Mouse (Mus musculus): ENCODE measurements around the gene Tle3. TPM values are rescaled to one million over a fixed set of nuclear protein-coding genes. Genes with fewer than 3 reads are reported as not detected.
A peak's percentile ranks its signal among the peaks of the same experiment; 100 is the strongest.

The Tle3 gene
- polyA plus RNA-seq, 1 experiment from 2014 or later, result 15.9 TPM

DNA sequence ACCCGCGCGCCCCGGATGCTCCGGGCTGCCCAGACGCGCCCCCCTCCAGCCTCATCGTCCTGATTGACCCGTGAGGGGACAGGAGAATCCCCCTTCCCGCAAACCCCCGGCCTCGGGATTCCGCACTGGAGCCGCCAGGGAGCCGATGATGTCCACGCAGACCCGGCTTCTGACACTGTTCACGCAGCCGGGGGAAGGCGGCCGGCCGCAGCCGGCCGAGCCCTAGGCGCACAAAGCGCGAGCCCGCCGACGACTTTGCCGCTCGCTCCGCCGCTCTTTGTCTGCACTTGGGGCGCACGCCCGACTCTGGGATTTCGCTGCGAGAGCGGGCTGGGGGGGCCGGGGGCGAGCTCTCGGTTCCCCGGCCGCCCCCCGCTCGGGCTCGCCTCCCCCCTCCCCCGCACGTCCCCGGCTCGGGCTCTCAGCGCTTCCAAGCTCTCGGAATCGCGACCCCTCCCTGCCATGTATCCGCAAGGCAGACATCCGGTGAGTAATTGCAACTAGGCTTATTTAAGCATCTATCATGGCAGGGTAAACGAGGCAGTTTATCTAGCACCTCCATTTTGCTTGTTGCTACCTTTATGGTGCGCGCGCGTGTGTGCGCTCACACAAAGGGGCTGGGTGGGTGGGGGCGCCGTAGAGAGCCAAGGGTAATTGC is 939 bp downstream of the Tle3 start:
- Histone ChIP-seq H3K36me3 (ENCODE audit: control insufficient read depth, insufficient read depth, low read length) (no peaks in the 10 kb centered on the region), H3K4me2 (ENCODE audit: low read depth, low read length) (peak overlapping the region; percentile 90), H3K4me1 (ENCODE audit: control insufficient read depth, insufficient read depth, low read length) (peaks cover 55% of the 10 kb centered on the region), H3K27ac (ENCODE audit: low read length) (peak overlapping the region; percentile 95), H3K9ac (ENCODE audit: low read depth, low read length) (peak overlapping the region; percentile 96), H3K27me3 (replicated peaks; ENCODE audit: control insufficient read depth, insufficient read depth, low read length) (no peaks in the 10 kb centered on the region), H3K4me3 (ENCODE audit: low read length) (peak overlapping the region; percentile 86), H3K9me3 (ENCODE audit: control insufficient read depth, low read length) (no peaks in the 10 kb centered on the region)
- under 1% methylated on average over 65 of the region's 66 CpGs for WGBS
- ATAC-seq, result no peak

DNA sequence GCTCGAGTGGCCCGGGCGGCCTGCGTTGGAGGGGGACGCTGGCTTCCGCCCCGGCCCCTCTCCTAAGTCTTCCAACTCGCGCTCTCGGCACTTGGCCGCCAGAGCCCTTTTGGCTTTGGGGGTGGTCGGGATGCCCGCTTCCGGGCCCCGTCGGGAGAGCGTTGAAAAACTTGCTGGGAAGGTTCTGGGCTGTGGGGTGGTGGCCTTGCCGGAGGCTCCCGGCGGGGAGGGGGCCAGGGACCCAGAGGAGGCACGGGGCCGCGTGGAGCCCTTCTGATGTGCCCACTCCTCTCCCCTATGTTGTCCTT is 1.4 kb downstream of the Tle3 start:
- Histone ChIP-seq H3K4me1 (ENCODE audit: control insufficient read depth, insufficient read depth, low read length) (peaks cover 58% of the 10 kb centered on the region), H3K9me3 (ENCODE audit: control insufficient read depth, low read length) (no peaks in the 10 kb centered on the region), H3K27ac (ENCODE audit: low read length) (peak overlapping the region; percentile 95), H3K4me3 (ENCODE audit: low read length) (peak overlapping the region; percentile 86), H3K9ac (ENCODE audit: low read depth, low read length) (peak overlapping the region; percentile 96), H3K4me2 (ENCODE audit: low read depth, low read length) (peak overlapping the region; percentile 90), H3K36me3 (ENCODE audit: control insufficient read depth, insufficient read depth, low read length) (no peaks in the 10 kb centered on the region), H3K27me3 (replicated peaks; ENCODE audit: control insufficient read depth, insufficient read depth, low read length) (no peaks in the 10 kb centered on the region)
- under 1% methylated on average over 23 of the region's 23 CpGs for WGBS
- ATAC-seq, result no peak

DNA sequence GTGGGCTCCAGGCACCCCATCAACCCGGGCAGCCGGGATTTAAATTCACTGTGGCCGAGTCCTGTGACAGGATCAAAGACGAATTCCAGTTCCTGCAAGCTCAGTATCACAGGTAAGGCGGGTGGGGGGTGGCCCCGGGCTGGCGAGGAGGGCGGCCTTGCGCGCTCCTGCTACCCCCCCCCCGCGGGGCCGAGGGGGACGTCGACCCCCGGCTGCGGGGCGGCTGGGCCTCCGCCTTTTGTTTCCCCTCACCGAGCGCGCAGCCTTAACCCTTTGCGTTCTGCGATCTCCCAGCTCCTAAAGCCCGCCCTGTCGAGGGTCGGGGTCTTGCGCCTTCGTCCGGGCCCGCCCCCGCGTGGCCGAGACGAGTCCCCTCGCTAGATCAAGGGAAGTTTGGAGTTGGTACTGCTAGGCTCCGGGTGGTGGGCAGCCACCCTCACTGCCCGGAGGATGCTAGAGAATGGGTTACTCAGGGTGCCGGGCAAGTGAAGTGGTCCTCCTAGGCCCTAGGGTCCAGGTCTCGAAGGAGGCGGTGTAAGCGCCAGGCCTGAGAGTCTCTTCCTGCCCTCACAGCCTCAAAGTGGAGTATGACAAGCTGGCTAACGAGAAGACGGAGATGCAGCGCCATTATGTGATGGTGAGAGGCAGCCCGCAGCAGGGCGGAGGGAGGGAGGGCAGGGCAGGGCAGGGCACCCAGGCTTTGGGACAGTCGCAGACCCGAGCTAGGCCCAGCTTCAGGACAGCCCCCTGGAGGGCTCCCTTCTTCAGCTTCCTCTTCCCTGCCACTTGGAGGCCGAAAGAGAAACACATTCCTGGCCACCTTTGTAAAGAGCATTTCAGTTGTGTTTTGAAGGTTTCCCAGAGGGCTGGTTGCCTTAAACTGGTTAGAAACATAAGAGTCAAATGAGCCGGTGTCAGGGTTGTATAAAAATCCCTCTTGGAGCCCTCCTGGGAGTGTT is 2.1 kb downstream of the Tle3 start:
- H3K27ac ChIP-seq (ENCODE audit: low read length), result peak overlapping the region; percentile 95
- H3K4me3 ChIP-seq (ENCODE audit: low read length), result peak overlapping the region; percentile 86
- H3K4me2 ChIP-seq (ENCODE audit: low read depth, low read length), result peak overlapping the region; percentile 90
- ATAC-seq, result no peak
- no peaks in the 10 kb centered on the region for H3K27me3 ChIP-seq (replicated peaks; ENCODE audit: control insufficient read depth, insufficient read depth, low read length)
- no peaks in the 10 kb centered on the region for H3K36me3 ChIP-seq (ENCODE audit: control insufficient read depth, insufficient read depth, low read length)
- peak overlapping the region; percentile 96 for H3K9ac ChIP-seq (ENCODE audit: low read depth, low read length)
- no peaks in the 10 kb centered on the region for H3K9me3 ChIP-seq (ENCODE audit: control insufficient read depth, low read length)
- peaks cover 59% of the 10 kb centered on the region for H3K4me1 ChIP-seq (ENCODE audit: control insufficient read depth, insufficient read depth, low read length)
- under 1% methylated on average over 51 of the region's 51 CpGs for WGBS

DNA sequence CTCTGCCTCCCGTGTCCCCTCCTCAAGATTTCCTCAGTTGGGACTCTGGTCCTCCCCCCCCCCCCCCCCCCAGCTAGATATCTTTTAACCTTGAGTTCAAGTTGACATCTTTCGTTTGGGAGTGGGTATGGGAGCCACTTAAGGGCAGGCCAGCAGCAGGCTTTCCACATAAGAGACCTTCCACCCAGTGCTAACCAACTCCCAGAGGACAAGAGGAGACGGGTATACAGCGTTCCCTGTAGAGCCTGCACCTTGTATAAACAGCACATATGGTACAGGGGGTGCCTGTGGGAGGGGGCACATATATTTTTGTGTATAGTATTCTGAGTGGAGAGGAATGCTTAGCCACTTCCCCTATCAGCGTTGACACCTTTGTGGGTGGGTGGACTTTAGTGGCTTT is 2.8 kb downstream of the Tle3 start:
- Histone ChIP-seq H3K27ac (ENCODE audit: low read length) (no peak overlapping the region), H3K4me2 (ENCODE audit: low read depth, low read length) (peak overlapping the region; percentile 90), H3K27me3 (replicated peaks; ENCODE audit: control insufficient read depth, insufficient read depth, low read length) (no peaks in the 10 kb centered on the region), H3K9me3 (ENCODE audit: control insufficient read depth, low read length) (no peaks in the 10 kb centered on the region), H3K9ac (ENCODE audit: low read depth, low read length) (peak overlapping the region; percentile 96), H3K4me3 (ENCODE audit: low read length) (peak overlapping the region; percentile 86), H3K4me1 (ENCODE audit: control insufficient read depth, insufficient read depth, low read length) (peaks cover 59% of the 10 kb centered on the region), H3K36me3 (ENCODE audit: control insufficient read depth, insufficient read depth, low read length) (no peaks in the 10 kb centered on the region)
- ATAC-seq, result no peak
- 20% methylated on average over 5 of the region's 5 CpGs for WGBS

DNA sequence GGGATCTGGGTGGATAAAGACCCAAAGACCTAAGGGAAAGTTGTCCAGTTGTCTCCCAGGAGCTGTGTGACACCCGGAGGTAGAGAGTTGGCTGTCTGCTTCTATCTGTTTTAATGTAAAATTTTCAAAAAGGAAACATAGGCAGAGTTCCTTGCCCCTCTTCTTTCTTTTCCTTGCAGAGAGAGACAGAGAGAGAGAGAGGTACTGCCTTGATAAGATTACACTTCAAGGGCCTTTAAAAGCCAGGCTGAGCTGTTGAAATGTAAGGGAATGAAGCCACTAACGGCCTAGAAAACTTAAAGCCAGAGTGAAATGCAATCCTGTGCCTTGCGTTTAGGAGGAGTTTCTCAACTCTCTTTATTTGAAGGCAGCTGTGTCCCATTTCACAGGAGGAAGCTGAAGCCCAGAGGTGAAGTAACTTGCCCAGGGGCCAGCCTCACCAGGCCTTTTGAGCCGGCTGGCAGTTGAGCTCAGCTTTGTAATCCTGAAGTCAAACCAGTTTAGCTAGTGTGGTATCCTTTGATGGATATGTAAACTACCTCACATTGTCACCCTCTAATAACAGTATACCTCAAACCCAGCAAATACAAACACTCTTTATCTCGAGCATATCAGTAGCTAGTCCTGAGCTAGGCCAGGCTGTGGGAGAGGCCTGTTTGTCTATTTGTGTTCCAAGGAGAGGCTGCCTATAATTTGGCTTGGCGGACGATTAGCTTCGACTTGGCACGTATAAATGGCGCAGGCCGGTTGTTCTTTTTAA is 3.8 kb downstream of the Tle3 start:
- 43% methylated on average over 11 of the region's 11 CpGs for WGBS
- H3K9ac ChIP-seq (ENCODE audit: low read depth, low read length), result no peak overlapping the region

DNA sequence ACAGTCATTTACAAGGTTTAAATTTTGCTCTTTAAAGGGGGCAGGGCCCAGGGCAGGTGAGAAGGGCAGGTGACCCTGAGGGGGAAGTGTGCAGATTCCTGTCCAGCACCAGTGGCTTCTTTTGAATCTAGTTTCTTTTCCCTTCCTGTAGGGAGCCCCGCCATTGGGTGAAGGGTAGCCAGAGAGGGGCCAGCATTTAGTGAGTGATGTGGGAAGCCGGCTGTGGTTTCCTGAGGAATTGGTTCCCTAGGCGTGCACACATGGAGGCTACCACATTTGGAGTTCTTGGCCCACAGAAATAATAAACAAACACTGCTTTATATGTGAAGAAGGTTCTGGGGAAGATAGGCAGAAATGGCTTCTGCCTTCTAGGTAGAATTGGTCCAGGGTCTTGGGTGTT is 4.5 kb downstream of the Tle3 start:
- Histone ChIP-seq H3K4me2 (ENCODE audit: low read depth, low read length) (0 out of 2 replicates have a peak overlapping the region, but pooled peaks have one; percentile 14), H3K4me1 (ENCODE audit: control insufficient read depth, insufficient read depth, low read length) (peaks cover 65% of the 10 kb centered on the region), H3K27me3 (replicated peaks; ENCODE audit: control insufficient read depth, insufficient read depth, low read length) (no peaks in the 10 kb centered on the region), H3K9me3 (ENCODE audit: control insufficient read depth, low read length) (no peaks in the 10 kb centered on the region), H3K27ac (ENCODE audit: low read length) (no peak overlapping the region), H3K9ac (ENCODE audit: low read depth, low read length) (no peak overlapping the region), H3K36me3 (ENCODE audit: control insufficient read depth, insufficient read depth, low read length) (no peaks in the 10 kb centered on the region), H3K4me3 (ENCODE audit: low read length) (0 out of 2 replicates have a peak overlapping the region, but pooled peaks have one; percentile 1)
- ATAC-seq, result no peak
- WGBS, result 34% methylated on average over 3 of the region's 3 CpGs

More for the DNA sequence above, 3.8 kb downstream of the Tle3 start:
- H3K27me3 ChIP-seq (replicated peaks; ENCODE audit: control insufficient read depth, insufficient read depth, low read length), result no peaks in the 10 kb centered on the region
- no peak overlapping the region; the same call in 1 of the 2 replicates for H3K4me2 ChIP-seq (ENCODE audit: low read depth, low read length)
- no peak overlapping the region; the same call in 1 of the 2 replicates for H3K27ac ChIP-seq (ENCODE audit: low read length)
- H3K4me3 ChIP-seq (ENCODE audit: low read length), result 0 out of 2 replicates have a peak overlapping the region, but pooled peaks have one; percentile 1
- peaks cover 68% of the 10 kb centered on the region for H3K4me1 ChIP-seq (ENCODE audit: control insufficient read depth, insufficient read depth, low read length)
- ATAC-seq, result no peak
- H3K36me3 ChIP-seq (ENCODE audit: control insufficient read depth, insufficient read depth, low read length), result no peaks in the 10 kb centered on the region
- no peaks in the 10 kb centered on the region for H3K9me3 ChIP-seq (ENCODE audit: control insufficient read depth, low read length)

DNA sequence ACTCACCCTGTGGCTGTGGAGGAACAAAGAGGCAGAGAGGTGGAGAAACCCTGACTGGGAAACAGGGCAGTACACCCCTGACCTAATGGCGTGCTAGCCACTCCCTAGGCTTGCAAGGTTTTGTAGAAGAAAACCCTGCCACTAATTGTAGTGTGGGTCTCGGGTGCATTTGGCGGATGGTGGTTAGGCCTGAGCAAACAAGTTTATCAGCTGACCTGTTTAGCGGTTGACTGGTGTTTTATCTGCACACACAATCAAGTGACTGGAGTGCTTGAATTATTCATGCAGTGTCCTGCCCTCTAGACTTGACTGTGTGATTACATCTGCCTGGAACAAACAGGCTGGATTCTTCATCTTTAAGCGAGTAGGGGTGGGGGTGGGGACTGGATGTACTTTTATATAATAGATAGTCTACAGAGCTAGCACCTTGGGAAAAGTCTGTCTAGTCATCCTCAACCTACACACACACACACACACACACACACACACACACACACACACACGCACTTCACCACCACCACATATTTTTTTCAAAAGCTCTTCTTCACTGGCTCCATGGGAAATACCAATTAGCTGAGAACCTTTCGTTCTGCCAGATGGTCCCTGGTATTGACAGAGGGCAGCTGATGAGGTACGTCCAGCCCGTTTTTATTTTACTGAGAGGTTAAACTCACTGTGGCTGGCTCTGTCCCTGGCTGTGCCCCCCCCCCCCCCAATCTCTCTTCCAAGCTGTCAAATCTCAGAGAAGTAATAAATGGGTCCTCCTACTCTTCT is 5.7 kb downstream of the Tle3 start:
- H3K27ac ChIP-seq (ENCODE audit: low read length), result no peak overlapping the region
- no peaks in the 10 kb centered on the region for H3K9me3 ChIP-seq (ENCODE audit: control insufficient read depth, low read length)
- no peak overlapping the region for H3K9ac ChIP-seq (ENCODE audit: low read depth, low read length)
- H3K4me1 ChIP-seq (ENCODE audit: control insufficient read depth, insufficient read depth, low read length), result peaks cover 75% of the 10 kb centered on the region
- WGBS, result 38% methylated on average over 9 of the region's 9 CpGs
- H3K4me2 ChIP-seq (ENCODE audit: low read depth, low read length), result peak overlapping the region; percentile 3
- no peak overlapping the region for H3K4me3 ChIP-seq (ENCODE audit: low read length)
- H3K36me3 ChIP-seq (ENCODE audit: control insufficient read depth, insufficient read depth, low read length), result no peaks in the 10 kb centered on the region
- ATAC-seq, result no peak
- no peaks in the 10 kb centered on the region for H3K27me3 ChIP-seq (replicated peaks; ENCODE audit: control insufficient read depth, insufficient read depth, low read length)

DNA sequence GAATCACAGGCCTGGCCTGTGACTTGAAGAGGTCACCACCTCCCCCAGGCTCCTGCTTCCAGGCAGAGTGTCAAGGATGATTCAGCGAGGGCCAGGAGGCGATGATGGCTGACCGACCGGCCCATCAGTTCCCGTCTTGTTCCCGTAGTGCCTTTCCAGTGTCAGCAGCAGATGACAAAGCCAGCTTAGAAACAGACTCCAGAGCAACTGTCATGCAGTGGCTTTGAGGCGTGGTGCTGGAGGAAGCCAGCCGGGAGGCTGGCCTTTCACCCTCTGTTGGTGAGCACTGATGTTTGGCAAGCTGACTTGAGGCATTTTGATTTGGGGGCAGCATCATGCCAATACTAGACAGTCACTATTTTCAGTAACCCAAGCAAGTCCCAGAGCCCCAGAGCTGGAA is 6.3 kb downstream of the Tle3 start:
- no peak overlapping the region for H3K9ac ChIP-seq (ENCODE audit: low read depth, low read length)
- no peaks in the 10 kb centered on the region for H3K9me3 ChIP-seq (ENCODE audit: control insufficient read depth, low read length)
- no peak overlapping the region for H3K4me3 ChIP-seq (ENCODE audit: low read length)
- H3K4me2 ChIP-seq (ENCODE audit: low read depth, low read length), result no peak overlapping the region
- H3K4me1 ChIP-seq (ENCODE audit: control insufficient read depth, insufficient read depth, low read length), result peaks cover 80% of the 10 kb centered on the region
- H3K27ac ChIP-seq (ENCODE audit: low read length), result 0 out of 2 replicates have a peak overlapping the region, but pooled peaks have one; percentile 34
- WGBS, result 39% methylated on average over 8 of the region's 8 CpGs
- H3K36me3 ChIP-seq (ENCODE audit: control insufficient read depth, insufficient read depth, low read length), result no peaks in the 10 kb centered on the region
- no peak for ATAC-seq
- H3K27me3 ChIP-seq (replicated peaks; ENCODE audit: control insufficient read depth, insufficient read depth, low read length), result no peaks in the 10 kb centered on the region

Measured in intestine, embryonic 16.5 days (tissue).